Mouse (Mus musculus) T-helper 1 cell (primary cell): ENCODE measurements around the gene Pde6h.
"Not testable (repeated sequence)": the region's sequence is repeated elsewhere in the genome, so short reads cannot be mapped to it uniquely, and the experiment has no call there.

ENCODE experiments used
- in situ Hi-C: fragments of 300-600 bp; cut with MboI, MseI; formaldehyde crosslinking; loops from one replicate; pipeline ENCODE4 v1.15.1; 2025; ENCODE audit warnings: high pct_unique_total_duplicates

The Pde6h gene

GRCm38 (mm10) chr6:136923532-136923931 lies at the start of gene Pde6h:
TSS of gene Pde6h (plus strand) at chr6:136923832.
- in situ Hi-C loops: loop anchor here (10.0 kb wide), 1 partner anchor 399 kb away; no protein-coding TSS in a partner anchor

- in situ Hi-C loops: no loop called here
Measured at GRCm38 (mm10) chr6:136874599-136874998, 49.0 kb upstream of the Pde6h start.

GRCm38 (mm10) chr6:136875670-136876069 lies 48.0 kb upstream of the Pde6h start, which contains the start of gene Mgp:
TSS of gene Mgp (minus strand) at chr6:136875823.
- in situ Hi-C loops: no loop called here

GRCm38 (mm10) chr6:136881678-136882077 lies 42.0 kb upstream of the Pde6h start:
- in situ Hi-C loops: no loop called here

DNA sequence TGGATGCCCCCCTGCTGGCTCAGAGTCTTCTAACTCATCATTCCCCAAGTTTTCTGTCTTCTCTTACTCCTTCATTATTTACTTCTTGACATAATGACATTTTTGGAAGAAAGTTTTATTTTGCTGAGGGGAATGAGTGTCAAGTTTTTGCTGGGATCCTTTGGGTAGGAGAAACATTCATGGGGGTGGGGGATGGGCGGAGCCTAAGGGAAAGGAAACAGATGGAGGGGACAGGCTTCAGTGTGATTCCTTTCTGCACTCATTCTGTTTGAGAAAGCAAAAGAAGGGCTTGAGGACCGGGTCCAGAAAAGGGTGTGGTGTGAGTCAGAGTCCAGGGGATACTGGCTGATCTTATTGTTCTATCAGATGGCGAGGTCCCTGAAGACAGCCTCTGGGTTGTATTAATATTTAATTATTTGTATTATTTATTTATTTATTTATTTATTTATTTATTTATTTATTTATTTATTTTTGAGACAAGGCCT lies 40.2 kb upstream of the Pde6h start:
- in situ Hi-C loops: no loop called here

DNA sequence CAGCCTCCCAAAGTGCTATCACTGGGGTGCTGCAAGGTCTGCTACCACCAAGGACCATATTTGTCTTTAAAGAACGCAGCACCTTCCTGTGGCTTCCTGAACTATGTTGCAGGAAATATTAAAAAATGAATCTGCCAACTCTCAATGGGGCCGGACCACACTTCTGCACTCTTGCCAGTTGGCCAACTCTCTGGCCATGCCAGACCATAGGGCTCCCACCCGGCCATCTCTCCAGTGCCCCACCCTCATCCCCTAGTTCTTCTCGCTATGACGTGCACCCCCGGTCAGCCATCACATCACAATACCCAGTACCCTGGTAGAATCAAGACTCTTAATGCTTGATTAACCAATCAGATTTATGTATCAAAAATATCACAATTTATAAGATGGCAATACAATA lies 39.7 kb upstream of the Pde6h start:
- in situ Hi-C loops: no loop called here

GRCm38 (mm10) chr6:136884766-136885165 lies 38.9 kb upstream of the Pde6h start:
- in situ Hi-C loops: not testable (repeated sequence)

DNA sequence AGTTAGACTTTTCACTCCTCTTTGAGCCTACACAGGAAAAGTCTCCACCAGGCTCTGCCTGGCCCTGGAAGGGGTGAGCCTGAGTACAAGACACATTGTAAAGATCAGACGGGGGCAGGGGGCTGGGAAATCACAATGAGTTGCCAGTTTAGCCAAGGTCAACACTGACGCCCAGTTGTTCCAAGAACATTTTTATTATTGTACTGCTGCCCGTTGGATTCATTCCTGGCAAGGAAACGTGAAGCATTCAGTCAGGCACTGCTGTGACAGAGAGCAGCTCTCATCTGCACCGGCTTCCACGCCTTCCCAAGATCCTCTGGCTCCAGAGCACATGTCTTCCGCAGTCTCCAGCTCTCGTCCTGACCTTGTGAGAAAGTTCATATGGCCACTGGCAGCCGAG lies 35.8 kb upstream of the Pde6h start:
- in situ Hi-C loops: no loop called here

GRCm38 (mm10) chr6:136889067-136889466 lies 34.6 kb upstream of the Pde6h start:
- in situ Hi-C loops: no loop called here

DNA sequence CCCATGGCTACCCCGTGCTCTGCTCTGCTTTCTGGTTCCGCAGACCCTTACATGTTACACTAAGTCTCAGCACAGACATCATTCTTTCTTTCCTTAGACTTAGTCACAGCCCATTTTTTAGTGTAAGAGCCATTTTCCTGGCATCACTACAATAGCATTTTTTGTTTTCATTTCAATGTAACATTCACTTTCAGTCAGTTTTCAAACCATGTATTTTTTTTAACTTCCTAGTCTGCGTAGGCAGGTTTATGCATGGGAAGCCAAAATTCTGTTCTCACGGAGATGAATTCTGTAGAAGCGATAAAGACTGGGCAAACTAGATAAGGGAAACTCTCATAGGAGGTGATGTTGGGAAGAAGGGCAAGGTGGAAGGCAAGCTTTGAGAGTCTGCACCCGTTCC lies 34.1 kb upstream of the Pde6h start:
- in situ Hi-C loops: no loop called here

DNA sequence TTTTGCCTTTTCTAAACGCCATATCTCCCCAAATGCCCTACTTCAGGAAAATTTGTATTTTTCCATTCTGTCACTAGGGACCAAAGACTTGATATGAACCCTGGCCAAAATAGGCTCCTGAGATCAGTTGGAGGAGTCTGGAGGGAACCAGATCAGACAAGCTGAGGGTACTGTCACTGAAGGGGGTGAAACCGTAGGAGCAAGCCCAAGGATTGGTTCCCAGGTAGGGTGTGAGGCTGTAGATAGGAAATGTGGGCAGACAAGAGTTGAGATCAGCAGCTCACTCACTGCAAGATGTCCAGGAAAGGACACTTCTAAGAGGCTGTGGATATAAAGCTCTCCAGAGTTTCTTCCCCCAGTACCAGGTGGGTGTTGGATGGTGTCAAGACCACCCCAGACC lies 31.6 kb upstream of the Pde6h start:
- in situ Hi-C loops: no loop called here

- in situ Hi-C loops: no loop called here
Measured at GRCm38 (mm10) chr6:136894532-136895339, 28.9 kb upstream of the Pde6h start.

DNA sequence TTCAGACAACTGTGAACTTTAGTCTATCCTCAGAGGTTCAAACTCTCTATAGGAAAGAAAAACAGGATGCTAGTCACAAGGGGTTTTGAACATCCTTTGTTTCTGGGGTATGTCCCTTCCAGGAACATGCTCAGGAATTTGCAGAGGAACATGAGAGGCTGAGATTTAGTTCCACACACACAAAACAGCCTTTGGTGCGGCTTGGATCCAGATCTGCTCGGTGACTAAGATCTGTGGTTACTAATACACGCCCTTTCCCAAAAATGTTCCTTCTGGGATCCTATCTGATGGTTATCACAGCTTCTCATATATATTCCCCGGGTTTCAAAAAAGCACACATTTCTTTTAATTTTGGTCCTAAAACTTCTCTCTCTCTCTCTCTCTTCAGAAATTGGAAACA lies 25.8 kb upstream of the Pde6h start:
- in situ Hi-C loops: no loop called here

GRCm38 (mm10) chr6:136898222-136898621 lies 25.4 kb upstream of the Pde6h start:
- in situ Hi-C loops: no loop called here

DNA sequence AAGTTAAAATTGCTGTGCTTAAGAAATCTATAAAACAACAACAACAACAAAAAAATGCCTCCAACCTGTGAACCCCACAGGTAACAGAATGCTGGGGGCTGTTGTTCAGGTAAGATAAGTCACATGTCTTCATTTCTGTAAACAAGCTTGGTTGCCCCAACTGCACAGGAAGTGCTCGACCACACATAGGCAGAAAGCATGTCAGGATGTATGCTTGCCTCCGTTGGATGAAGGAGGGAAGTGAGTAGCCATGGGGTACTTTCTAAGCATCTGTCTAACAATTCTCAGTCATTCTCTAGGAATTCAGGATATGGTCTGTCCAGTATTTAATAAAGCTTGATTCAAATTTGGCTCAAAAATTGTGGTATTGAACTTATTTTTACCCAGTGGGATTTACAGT lies 24.7 kb upstream of the Pde6h start:
- in situ Hi-C loops: no loop called here

- in situ Hi-C loops: no loop called here
Measured at GRCm38 (mm10) chr6:136900369-136901009, 23.1 kb upstream of the Pde6h start.

GRCm38 (mm10) chr6:136901010-136901409 lies 22.6 kb upstream of the Pde6h start:
- in situ Hi-C loops: no loop called here

GRCm38 (mm10) chr6:136902527-136902926 lies 21.1 kb upstream of the Pde6h start:
- in situ Hi-C loops: no loop called here

DNA sequence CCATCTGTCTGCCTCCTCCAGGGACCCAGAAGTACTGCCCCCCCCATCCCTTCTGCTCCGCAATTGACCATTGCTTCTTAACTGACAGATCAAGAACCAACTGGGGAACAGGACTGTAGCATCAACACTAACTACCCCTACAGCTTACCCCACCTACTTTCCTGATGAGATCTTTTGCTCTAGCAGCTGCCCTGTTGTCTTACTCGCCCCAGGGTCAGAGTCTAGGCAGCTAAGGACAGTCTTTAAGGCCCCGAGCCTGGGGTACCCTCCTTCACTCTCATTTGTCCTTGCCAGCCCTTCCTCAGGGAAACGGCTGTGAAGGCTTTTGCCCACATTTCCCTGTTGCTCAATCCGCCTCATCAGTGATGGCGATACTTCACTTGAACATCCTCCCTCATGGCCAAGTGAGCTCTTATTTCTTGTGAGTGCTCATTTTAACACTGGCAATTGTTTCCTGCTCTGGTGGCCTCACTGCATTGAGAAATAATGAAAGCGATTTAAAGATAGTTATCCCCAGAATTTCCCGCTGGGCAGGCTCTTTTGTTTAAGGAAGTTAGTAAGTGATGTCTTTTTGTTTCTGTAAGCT lies 19.7 kb upstream of the Pde6h start:
- in situ Hi-C loops: no loop called here

DNA sequence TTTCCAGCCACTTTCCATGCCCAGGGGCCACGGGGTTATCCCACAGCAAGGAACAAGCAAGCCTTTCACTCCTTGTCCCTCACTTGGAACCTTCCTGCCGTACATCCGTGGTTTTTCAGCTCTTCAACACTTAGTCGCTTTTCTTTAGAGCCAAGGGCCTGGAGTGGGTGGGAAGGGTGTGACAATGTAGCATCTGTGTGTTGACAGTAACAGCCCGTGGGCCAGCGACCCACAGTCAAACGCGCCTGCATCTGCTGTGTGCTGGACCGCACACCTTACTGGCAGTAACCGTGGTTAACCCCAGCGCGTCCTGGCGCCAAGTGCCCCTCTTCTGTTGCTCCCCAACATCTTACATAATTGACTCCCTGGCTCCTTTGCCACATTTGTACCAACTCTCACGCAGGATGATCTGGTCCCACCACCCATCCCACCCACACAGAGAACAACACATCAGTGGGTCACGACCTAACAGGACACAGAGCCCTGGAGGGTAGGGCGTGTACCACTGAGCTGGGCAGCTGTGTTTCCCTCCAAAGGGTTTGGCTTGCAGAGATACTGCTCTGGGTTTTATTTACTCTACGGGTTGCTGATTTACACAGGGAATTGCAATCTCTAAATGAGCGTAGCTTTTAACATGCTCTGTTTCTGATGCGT lies 17.2 kb upstream of the Pde6h start:
- in situ Hi-C loops: no loop called here

DNA sequence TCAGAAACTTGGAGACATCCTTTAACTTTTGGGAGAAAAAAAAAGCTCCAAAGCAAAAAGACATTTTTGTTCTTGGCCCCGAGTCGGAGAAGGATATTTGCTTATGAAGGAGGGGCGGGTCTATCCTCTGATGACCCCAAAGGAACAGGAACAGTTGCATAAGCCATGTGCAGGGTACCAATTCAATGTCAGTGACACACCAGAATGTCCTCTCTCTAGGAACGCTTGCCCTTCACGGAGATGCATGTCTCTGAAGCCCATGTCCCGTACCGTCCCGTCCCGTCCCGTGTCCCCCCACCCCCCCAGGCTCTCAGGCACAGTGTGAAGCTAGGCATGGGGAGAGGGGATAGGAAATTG lies 16.7 kb upstream of the Pde6h start:
- in situ Hi-C loops: no loop called here

GRCm38 (mm10) chr6:136910247-136910890 lies 13.3 kb upstream of the Pde6h start:
- in situ Hi-C loops: loop anchor here (5.0 kb wide), 1 partner anchor 63 kb away; no protein-coding TSS in a partner anchor
